Mouse (Mus musculus) gonadal fat pad, adult 2 months (tissue): ENCODE data around the gene Fstl3. TPM values are rescaled to one million over a fixed set of nuclear protein-coding genes. Genes with fewer than 3 reads are reported as not detected.

Experiments
- DNase-seq: peaks from one replicate; pipeline ENCODE4 v3.0.0-alpha.2; 2012; ENCODE audit warnings: low read depth
- polyA plus RNA-seq: library from polyadenylated mRNA; depleted of rRNA; stranded (reverse); fragments of >200 nt; gene quantifications from 2 replicates; pipeline ENCODE4 v1.2.3, GENCODE M21; 2012

Fstl3 gene
- polyA plus RNA-seq, 1 experiment: 41.0 TPM

- no peak for DNase-seq
Measured at GRCm38 (mm10) chr10:79760603-79761143, 16.4 kb upstream of the Fstl3 start.

- no peak for DNase-seq
Measured at GRCm38 (mm10) chr10:79762875-79763274, 14.2 kb upstream of the Fstl3 start.

DNA sequence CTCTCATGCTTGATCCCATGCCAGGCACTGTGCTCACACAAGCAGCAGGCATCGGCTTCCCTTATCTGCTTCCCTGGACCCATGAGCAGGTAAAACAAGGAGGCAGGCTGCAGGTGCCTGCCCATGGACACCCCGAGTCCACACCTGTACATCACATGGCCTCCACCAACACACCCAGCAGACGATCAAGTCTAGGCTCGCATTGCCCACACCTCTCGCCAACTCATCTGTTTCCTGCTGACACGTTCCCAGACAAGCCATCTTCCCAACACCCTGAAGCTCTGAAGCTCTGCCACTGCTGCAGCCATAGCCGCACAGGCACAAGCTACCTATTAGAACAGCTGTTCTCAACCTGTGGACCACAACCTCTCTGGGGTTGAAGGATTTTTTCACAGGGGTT, 12.8 kb upstream of the Fstl3 start:
- peak; percentile 81 for DNase-seq

- no peak for DNase-seq
Measured at GRCm38 (mm10) chr10:79765228-79765745, 11.8 kb upstream of the Fstl3 start.

GRCm38 (mm10) chr10:79766001-79766507, 11.0 kb upstream of the Fstl3 start:
- no peak for DNase-seq

DNA sequence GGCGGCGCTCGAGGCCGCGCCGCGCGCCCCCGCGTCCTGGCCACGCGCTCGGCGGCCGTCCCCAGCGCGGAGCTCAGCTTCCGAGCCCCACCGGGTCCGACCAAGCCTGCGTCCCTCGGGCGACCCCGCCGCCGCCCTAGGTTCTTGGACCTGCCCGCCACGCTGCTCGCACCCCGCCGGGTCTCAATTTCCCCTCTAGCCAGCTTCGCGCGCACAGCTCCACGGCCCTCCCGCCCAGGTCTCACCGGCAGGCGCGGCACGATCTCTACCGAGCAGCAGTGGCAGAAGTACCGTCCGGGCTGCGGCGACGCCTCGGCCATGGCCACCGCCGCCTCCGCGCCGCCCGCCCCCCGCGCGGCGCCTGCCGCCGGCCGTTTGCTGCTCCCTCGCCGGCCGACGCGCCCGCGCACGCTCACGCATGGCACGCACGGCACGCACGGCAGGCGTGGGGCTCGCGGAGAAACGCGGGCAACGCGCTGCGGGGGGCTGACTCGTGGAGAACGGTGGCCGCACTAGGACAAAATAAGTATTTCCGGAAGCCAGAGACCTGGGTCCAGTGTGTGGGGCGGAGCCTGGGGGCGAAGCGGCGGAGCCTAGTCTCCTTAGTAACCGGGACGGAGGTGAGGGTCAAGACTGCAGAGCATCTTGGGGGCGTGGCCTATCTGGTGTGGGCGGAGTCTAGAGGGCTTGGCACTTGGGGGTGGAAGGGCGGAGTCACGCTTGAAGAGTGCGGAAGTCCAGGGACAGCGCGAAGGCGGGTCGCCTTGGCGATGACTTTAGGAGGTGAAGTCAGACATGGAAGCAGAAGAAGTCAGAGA, 10.4 kb upstream of the Fstl3 start, which contains the start of gene Rnf126:
TSS of gene Rnf126 (minus strand) at position 445 of the 818 bp plus-strand sequence.
- DNase-seq: peak; percentile 95

GRCm38 (mm10) chr10:79767372-79768244, 9.5 kb upstream of the Fstl3 start:
- no peak for DNase-seq

DNA sequence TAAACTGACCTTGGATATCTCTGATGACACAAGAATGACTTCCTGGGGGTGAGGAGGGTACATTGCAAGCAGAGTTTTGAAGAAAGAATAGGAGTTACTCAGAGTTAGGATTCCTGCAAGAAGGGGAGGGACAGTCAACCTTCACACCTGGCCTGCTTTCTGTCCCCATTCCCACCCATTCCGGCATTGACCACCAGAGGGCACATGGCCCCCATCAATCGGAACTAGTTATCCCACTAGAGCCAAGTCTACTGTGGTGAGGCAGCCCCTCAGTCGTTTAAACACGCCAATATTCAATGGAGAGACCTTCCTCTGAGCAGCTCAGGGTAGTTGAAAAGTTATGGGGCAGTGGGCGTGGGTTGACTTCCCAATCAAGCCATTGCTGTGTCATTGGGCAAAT, 8.7 kb upstream of the Fstl3 start:
- no peak for DNase-seq

DNA sequence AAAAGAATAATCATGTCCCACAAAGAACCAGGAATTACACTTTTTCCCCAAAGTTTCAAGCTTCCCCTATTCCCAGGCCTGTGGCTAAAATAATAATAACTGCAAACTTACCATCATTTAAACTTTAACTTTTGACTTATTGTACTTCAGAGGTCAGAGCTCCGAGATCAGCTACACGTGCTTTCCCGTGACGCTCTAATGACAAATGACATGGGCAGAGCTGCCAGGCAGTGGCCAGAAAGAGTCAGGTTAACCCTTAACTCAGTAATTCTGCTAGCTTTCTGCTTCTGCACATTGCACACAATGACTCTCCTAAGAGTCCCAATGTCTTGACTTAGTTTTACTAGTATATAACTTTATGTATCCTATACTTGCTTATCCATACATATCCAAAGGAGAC, 7.7 kb upstream of the Fstl3 start:
- no peak for DNase-seq

DNA sequence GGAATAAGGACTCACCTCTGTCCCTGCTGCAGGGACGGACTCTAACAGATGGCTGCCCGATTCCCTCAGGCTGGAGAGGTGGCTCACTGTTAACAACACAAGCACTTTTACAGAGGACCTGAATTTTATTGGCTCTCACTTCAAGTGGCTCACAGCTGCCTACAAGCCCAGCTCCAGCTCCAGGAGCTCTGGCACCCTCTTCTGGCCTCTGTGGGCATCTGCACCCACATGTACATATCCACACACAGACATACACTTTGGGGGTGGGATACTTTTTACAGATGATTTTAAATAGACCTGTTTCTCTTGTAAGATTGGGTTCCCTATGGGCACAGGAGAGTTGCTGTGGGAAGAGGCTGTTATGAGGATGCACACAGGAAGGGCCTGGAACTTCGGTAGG, 4.8 kb upstream of the Fstl3 start:
- no peak for DNase-seq

DNA sequence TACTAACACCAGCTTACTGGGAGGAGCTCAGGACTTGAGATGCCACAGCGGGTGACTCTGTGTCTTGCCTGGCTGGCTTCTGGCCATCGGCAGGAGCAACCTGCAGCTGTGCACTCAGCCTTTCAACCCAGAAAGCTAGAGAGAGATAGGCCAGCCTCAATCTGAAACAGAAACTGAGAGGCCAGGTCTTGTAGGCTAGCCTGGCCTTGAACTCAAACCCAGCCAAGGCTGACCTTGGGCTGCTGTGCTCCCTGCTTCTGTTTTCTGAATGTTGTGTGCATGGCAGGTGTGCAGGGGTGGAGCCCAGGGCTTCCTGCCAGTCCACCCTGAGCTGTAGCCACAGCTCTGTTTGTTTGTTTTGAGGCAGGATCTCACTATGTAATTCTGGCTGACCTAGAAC, 3.9 kb upstream of the Fstl3 start:
- no peak for DNase-seq

GRCm38 (mm10) chr10:79774486-79775279, 2.4 kb upstream of the Fstl3 start:
- DNase-seq: no peak

- no peak for DNase-seq
Measured at GRCm38 (mm10) chr10:79778006-79778405, 934 bp downstream of the Fstl3 start.

GRCm38 (mm10) chr10:79779193-79779592, 2.1 kb downstream of the Fstl3 start:
- DNase-seq: no peak

GRCm38 (mm10) chr10:79779784-79780663, 3.0 kb downstream of the Fstl3 start:
- peak; percentile 81 for DNase-seq

- DNase-seq: no peak
Measured at GRCm38 (mm10) chr10:79780664-79781015, 3.6 kb downstream of the Fstl3 start.

DNA sequence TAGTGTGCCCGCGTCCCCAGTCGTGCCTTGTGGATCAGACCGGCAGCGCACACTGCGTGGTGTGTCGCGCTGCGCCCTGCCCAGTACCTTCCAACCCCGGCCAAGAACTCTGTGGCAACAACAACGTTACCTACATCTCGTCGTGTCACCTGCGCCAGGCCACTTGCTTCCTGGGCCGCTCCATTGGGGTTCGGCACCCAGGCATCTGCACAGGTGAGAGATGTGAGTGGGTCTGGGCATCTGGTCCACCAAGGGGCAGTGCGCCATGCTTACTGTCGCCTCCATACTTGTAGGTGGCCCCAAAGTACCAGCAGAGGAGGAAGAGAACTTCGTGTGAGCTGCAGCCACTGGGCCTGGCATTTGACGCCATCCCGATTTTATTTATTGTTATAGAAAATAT, 4.1 kb downstream of the Fstl3 start:
- DNase-seq: no peak

DNA sequence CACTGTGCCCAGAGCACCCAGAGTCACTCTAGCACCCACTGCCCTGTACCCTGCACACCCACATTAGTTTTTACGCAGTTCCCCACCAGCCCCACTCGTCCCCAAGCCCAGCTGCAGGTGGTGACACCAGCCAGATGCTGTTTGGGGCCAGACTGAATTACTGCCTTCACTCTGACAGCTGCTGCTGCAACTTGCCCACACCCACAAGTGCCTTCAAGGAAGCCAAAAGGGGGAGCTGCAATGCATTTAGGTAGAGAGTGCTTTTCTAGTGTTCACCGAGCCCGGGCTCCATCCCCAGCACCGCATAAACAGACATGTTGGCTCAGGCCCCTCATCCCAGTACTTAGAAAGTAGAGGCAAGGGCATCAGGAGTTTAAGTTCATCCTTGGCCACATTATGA, 4.9 kb downstream of the Fstl3 start:
- no peak for DNase-seq

- no peak for DNase-seq
Measured at GRCm38 (mm10) chr10:79783050-79783449, 6.0 kb downstream of the Fstl3 start.
